Mouse (Mus musculus) thymus, adult 2 months (tissue): ENCODE data around the gene Atp10a.

ENCODE experiments used
- CTCF ChIP-seq: fragments of 200-500 bp; IDR thresholded peaks from 2 replicates; pipeline ENCODE4 v1.5.1; 2012; ENCODE audit warnings: mild to moderate bottlenecking, control low read depth, low read length, moderate library complexity, borderline replicate concordance; ENCODE audit not compliant: control insufficient read depth, poor library complexity, insufficient read depth; ENCODE audit errors: extremely low read depth
- POLR2A ChIP-seq: fragments of 200-500 bp; IDR thresholded peaks from 2 replicates; pipeline ENCODE4 v1.6.1; 2012; ENCODE audit warnings: mild to moderate bottlenecking, low read length, control low read depth, moderate library complexity; ENCODE audit not compliant: control insufficient read depth, poor library complexity, insufficient read depth; ENCODE audit errors: extremely low read depth

GRCm38 (mm10) chr7:58743362-58744320 is 87.7 kb downstream of the Atp10a start:
- TF ChIP-seq CTCF (no peak), POLR2A (no peak)
